Mouse (Mus musculus): ENCODE measurements around the gene Hydin. TPM values are rescaled to one million over a fixed set of nuclear protein-coding genes. Genes with fewer than 3 reads are reported as not detected.
"Not testable (repeated sequence)": the region's sequence is repeated elsewhere in the genome, so short reads cannot be mapped to it uniquely, and the experiment has no call there.

Hydin gene
- polyA plus RNA-seq, 1 experiment from 2014 or later: 0.17 TPM

DNA sequence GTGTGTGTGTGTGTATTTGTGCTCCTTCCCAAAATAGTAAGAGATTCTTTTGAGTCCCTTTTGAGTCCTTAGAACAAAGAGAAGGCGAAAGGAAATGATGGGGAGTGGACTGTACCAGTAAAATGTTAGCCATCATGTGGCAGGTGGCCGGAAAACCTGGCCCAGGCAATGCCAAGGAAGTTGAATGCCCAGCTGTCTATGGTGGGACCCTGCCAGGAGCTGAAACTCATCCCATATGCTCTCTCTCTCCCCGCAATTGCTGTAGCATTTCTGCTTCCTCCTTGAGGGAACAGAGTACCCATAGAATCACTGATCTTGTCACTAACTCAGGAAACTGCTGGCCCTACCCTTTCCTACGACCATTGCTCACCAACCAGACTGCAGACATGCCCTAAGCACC lies 271.1 kb downstream of the Hydin start:
- H3K27me3 ChIP-seq (replicated peaks): no peaks in the 10 kb centered on the region
- no peaks in the 10 kb centered on the region for H3K36me3 ChIP-seq
- ATAC-seq (ENCODE audit: insufficient read depth, low FRiP score, low read depth): no peak
- H3K9me3 ChIP-seq: no peaks in the 10 kb centered on the region
- no peak overlapping the region for H3K4me2 ChIP-seq
- 76% methylated on average over 4 of the region's 4 CpGs for WGBS
- H3K27ac ChIP-seq: no peak overlapping the region
- no peaks in the 10 kb centered on the region for H3K4me1 ChIP-seq
- H3K4me3 ChIP-seq (replicated peaks): no peak overlapping the region
- no peak overlapping the region; the same call in 1 of the 2 replicates for H3K9ac ChIP-seq

DNA sequence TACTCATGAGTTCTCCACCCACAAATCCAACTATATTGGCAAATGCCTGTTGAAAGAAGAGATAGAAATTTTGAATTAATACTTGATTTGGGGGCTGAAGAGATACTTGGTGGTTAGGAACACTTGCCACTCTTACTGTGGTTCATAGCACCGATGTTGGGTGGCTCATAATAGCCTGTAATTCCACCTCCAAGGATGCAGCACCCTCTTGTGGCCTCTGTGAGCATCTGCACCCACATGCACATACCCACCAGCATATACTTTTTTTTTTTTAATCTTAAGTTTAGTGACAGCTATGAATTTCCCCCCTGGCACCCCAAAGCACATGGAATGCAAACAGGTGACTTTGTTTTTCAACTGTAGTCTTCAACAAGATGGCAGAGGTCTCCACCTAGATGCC lies 283.6 kb downstream of the Hydin start:
- no peak for ATAC-seq (ENCODE audit: insufficient read depth, low FRiP score, low read depth)
- 82% methylated on average over 1 of the region's 1 CpGs for WGBS

DNA sequence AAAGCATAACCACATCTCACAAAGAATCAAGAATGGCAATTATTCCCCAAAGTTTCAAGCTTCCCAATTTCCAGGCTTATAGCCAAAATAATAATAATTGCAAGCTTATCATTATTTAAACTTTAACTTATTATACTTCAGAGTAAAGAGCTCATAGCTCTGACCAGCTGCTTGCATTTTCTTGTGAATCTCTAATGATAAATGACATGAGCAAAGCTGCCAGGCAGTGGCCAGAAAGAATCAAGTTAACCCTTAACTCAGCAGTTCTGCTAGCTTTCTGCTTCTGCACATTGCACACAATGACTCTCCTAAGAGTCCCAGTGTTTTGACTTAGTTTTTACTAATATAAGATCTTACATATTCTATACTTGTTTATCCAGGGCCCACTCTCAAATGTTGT lies 285.3 kb downstream of the Hydin start:
- H3K9ac ChIP-seq; H3K4me1 ChIP-seq; H3K27me3 ChIP-seq (replicated peaks); ATAC-seq (ENCODE audit: insufficient read depth, low FRiP score, low read depth); H3K4me3 ChIP-seq (replicated peaks); H3K27ac ChIP-seq; H3K9me3 ChIP-seq; H3K36me3 ChIP-seq; H3K4me2 ChIP-seq: not testable (repeated sequence)

More for the DNA sequence above, 283.6 kb downstream of the Hydin start:
- Histone ChIP-seq H3K4me1 (no peaks in the 10 kb centered on the region), H3K27me3 (replicated peaks) (no peaks in the 10 kb centered on the region), H3K9me3 (no peaks in the 10 kb centered on the region), H3K9ac (no peak overlapping the region), H3K27ac (no peak overlapping the region), H3K4me2 (no peak overlapping the region), H3K4me3 (replicated peaks) (no peak overlapping the region), H3K36me3 (no peaks in the 10 kb centered on the region)

DNA sequence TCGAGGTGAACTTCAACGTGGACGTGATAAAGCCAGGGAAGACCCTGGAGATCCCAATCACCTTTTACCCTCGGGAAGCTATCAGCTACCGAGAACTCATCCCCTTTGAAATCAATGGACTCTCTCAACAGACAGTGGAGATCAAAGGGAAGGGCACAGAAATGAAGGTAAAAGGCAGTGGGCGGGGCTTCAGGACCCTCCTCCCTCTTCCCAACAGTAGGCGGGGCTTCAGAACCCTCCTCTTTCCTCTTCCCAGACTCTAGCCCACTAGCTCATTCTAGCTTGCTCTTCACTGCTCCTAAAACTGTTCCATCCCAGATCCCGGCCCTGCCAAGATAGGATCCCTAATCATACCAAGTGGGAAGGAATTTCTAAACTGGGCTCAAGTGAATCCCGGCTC lies 325.9 kb downstream of the Hydin start:
- H3K27ac ChIP-seq: no peak overlapping the region
- no peak overlapping the region for H3K4me3 ChIP-seq (replicated peaks)
- H3K9me3 ChIP-seq: no peaks in the 10 kb centered on the region
- no peaks in the 10 kb centered on the region for H3K36me3 ChIP-seq
- H3K4me1 ChIP-seq: no peaks in the 10 kb centered on the region
- no peak overlapping the region for H3K4me2 ChIP-seq
- WGBS: 77% methylated on average over 9 of the region's 9 CpGs
- H3K9ac ChIP-seq: no peak overlapping the region
- no peaks in the 10 kb centered on the region for H3K27me3 ChIP-seq (replicated peaks)
- ATAC-seq (ENCODE audit: insufficient read depth, low FRiP score, low read depth): no peak

DNA sequence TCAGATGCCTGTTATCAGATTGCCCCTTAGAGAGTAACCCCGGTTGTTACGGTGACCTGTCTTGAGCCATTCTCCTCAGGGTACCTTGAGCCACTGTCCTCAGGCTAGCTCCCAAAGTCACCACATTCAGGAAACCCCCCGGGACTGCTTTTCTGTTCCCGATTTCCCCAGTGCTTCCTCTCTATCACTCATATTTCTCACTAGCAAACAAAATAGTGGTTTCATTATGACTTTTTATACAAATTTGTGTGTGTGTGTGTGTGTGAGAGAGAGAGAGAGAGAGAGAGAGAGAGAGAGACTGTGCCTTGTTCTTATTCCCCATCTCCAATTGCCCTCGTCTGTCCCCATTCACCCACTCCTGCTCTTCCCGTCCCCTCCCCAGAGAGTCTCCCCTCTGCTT lies 327.4 kb downstream of the Hydin start:
- H3K27ac ChIP-seq: no peak overlapping the region
- no peaks in the 10 kb centered on the region for H3K36me3 ChIP-seq
- H3K9me3 ChIP-seq: no peaks in the 10 kb centered on the region
- H3K27me3 ChIP-seq (replicated peaks): no peaks in the 10 kb centered on the region
- no peaks in the 10 kb centered on the region for H3K4me1 ChIP-seq
- H3K4me3 ChIP-seq (replicated peaks): no peak overlapping the region
- H3K9ac ChIP-seq: no peak overlapping the region
- no peak overlapping the region for H3K4me2 ChIP-seq
- ATAC-seq (ENCODE audit: insufficient read depth, low FRiP score, low read depth): no peak
- WGBS: 78% methylated on average over 6 of the region's 6 CpGs

DNA sequence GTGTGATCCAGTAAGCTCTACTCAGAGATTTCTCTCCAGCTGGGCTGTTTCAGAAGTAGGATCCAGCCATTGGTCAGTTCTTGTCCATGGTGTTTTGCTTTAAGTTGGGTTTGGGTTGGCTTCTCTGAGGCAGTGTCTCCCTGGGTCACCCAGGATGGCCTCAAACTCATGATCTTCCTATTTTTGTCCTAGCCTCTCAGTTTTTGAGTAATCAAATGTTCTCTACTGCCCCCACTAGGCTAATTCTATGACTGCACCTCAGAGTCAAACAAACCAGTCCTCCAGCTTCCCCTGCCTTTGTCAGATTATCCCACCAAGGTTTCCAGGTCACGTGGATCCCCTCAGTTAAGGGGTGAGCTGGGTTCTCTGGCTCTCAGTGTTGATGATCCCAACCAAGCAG lies 337.8 kb downstream of the Hydin start:
- 7% methylated on average over 1 of the region's 1 CpGs for WGBS
- no peak overlapping the region for H3K4me2 ChIP-seq
- H3K4me1 ChIP-seq: no peaks in the 10 kb centered on the region
- H3K36me3 ChIP-seq: no peaks in the 10 kb centered on the region
- no peak overlapping the region for H3K4me3 ChIP-seq (replicated peaks)
- no peak overlapping the region for H3K27ac ChIP-seq
- ATAC-seq (ENCODE audit: insufficient read depth, low FRiP score, low read depth): no peak
- H3K9ac ChIP-seq: no peak overlapping the region
- no peaks in the 10 kb centered on the region for H3K27me3 ChIP-seq (replicated peaks)
- H3K9me3 ChIP-seq: no peaks in the 10 kb centered on the region

DNA sequence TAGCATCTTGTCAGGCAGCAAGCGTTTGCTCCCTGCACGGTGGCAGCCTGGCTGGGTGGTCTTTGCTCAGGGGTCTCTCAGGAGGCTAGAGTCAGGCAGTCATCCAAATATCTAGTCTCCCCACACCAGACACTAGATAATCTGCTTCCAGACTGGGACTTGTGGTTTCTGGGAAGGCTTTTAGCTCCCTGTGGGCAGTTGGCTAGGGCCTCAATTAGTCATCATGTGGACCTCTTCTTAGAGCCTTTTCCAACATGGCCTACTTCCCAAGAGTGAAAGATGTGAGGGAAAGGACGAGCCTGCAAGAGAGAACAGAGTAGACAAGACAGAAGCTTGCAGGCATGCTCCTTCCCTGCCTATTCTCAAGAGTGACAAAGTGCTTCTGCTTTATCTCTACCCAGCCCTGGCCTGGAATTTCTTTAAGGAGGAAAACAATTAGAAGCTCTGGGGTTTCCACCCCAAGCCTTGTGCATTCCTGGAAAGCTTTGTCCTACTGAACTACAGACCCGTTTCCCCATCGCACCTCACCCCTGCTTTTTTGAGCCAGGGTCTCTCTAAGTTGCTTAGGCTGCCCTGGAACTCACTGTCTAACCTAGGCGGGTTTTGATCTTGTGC lies 338.7 kb downstream of the Hydin start:
- Histone ChIP-seq H3K36me3 (no peaks in the 10 kb centered on the region), H3K9ac (no peak overlapping the region), H3K27ac (no peak overlapping the region), H3K4me2 (no peak overlapping the region), H3K9me3 (no peaks in the 10 kb centered on the region), H3K4me3 (replicated peaks) (no peak overlapping the region), H3K27me3 (replicated peaks) (no peaks in the 10 kb centered on the region), H3K4me1 (no peaks in the 10 kb centered on the region)
- WGBS: 40% methylated on average over 6 of the region's 6 CpGs
- ATAC-seq (ENCODE audit: insufficient read depth, low FRiP score, low read depth): no peak

DNA sequence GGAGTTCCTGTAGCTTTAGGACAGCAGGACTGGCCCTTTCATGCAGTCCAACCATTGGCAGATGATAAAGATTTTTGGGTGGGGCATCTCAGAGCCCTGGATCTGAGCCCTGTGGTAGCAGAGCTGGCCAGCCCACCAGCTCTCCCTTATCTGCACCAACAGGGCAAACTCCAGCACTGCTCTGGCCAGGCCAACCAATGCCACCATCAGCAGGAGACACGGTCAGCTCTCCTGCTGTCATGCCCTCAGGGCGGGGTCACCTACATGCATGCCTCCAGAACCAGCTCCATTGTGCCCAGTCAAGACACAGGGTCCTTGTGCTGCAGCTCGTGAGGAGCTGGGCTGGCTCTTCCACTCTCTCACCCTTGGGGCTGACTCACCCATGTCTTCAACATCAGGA lies 349.0 kb downstream of the Hydin start:
- 66% methylated on average over 3 of the region's 3 CpGs for WGBS

DNA sequence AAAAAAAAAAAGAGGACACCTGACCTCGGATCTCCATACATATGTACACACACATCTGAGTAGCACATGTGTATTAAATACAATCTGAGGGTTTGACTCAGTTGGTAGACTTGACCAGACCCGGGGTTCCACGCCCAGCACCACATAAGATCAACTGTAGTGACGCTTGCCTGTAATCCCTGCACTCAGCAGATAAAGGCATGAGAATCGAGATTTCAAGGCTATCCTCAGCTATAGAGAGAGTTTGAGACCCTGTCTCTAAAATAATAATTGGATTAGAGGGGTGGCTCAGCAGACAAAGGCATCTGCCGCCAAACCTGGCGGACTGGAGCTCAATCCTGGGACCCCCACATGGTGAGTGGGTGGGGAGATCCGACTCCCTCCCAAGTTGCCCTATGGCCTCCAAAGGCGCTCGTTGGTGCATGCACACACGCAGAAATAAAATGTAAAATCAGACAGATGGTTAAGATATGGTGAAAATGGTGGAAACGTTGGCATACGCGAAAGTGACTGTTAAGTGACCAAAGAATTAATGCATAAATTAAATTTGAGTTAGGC lies 351.1 kb downstream of the Hydin start:
- peaks cover 7% of the 10 kb centered on the region; the same call in 1 of the 2 replicates for H3K27me3 ChIP-seq (replicated peaks)
- no peaks in the 10 kb centered on the region for H3K9me3 ChIP-seq
- no peak overlapping the region for H3K27ac ChIP-seq
- 22% methylated on average over 14 of the region's 14 CpGs for WGBS
- peak overlapping the region; percentile 74 for H3K4me2 ChIP-seq
- ATAC-seq (ENCODE audit: insufficient read depth, low FRiP score, low read depth): no peak
- H3K9ac ChIP-seq: peak overlapping the region; percentile 64; the same call in 1 of the 2 replicates
- peaks cover 14% of the 10 kb centered on the region; the same call in 1 of the 2 replicates for H3K4me1 ChIP-seq
- no peaks in the 10 kb centered on the region for H3K36me3 ChIP-seq
- peak overlapping the region; percentile 90 for H3K4me3 ChIP-seq (replicated peaks)

More for the DNA sequence above, 349.0 kb downstream of the Hydin start:
- Histone ChIP-seq H3K4me2 (no peak overlapping the region), H3K4me1 (peaks cover 14% of the 10 kb centered on the region; the same call in 1 of the 2 replicates), H3K9me3 (no peaks in the 10 kb centered on the region), H3K4me3 (replicated peaks) (no peak overlapping the region), H3K9ac (no peak overlapping the region), H3K36me3 (no peaks in the 10 kb centered on the region), H3K27ac (no peak overlapping the region), H3K27me3 (replicated peaks) (peaks cover 7% of the 10 kb centered on the region; the same call in 1 of the 2 replicates)
- ATAC-seq (ENCODE audit: insufficient read depth, low FRiP score, low read depth): no peak

DNA sequence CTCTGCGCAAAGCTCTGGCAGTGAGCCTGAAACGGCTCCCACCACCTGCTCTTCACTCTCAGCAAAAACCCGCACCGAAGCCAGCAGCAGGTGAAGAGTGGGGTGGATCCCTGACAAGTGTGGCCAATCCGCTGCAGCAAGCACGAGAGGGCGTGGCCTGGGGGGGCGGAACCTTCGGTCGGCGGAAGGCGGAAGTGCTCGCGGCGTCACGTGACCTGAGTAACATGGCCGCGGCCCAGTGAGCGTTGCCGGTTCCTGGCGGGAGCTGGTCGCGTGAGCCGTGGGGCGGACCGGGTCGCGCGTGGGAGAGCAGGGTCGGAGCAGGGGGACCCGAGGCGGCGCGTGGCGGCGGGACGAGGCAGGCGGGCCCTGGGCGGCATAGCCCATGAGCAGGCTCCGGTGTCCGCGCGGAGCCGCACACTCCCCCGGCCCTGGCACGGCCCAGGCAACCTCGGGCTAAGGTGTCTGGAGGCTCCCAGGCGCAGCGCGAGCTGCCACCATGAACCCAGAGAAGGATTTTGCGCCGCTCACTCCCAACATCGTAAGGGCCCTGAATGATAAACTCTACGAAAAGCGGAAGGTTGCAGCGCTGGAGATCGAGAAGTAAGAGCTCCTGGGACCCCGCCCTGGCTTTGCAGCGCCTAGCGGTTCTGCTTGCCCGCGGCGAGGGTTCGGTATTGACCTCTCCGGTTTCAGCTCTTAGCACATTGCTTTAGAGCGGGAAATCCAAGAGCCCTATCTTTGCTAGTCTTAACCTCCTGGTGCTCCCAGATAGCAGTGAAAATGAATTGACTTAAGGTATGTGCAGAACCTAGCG lies 351.8 kb downstream of the Hydin start, which contains the start of gene Vac14:
Gene Vac14 (plus strand): TSS at position 195 of the 817 bp plus-strand sequence.
- no peaks in the 10 kb centered on the region for H3K9me3 ChIP-seq
- no peak within 1 kb of the TSS for H3K27ac ChIP-seq
- peaks cover 14% of the 10 kb centered on the region; the same call in 1 of the 2 replicates for H3K4me1 ChIP-seq
- peak within 1 kb of the TSS; percentile 74 for H3K4me2 ChIP-seq
- under 1% methylated on average over 66 of the region's 67 CpGs for WGBS
- no peaks in the 10 kb centered on the region for H3K36me3 ChIP-seq
- H3K9ac ChIP-seq: peak within 1 kb of the TSS; percentile 64
- ATAC-seq (ENCODE audit: insufficient read depth, low FRiP score, low read depth): peak; percentile 96
- peaks cover 7% of the 10 kb centered on the region; the same call in 1 of the 2 replicates for H3K27me3 ChIP-seq (replicated peaks)
- H3K4me3 ChIP-seq (replicated peaks): peak within 1 kb of the TSS; percentile 90

DNA sequence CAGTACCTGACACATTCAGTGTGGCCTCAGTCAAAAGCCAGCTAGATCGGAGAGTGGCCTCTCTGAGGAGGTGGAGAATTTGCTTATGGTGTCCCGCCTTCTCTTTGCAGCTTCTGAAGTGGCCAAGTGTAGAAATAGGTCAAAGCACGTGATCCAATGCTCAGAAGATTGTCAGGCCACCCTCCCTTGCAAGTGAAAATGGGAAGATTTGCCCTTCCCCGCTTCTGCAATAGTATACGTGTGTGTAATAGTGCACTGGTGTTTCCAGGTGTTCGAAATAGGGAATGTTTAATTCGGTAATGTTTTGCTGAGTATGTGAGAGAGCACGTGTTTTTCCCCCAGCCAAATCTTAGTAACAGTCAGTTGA lies 352.4 kb downstream of the Hydin start:
- no peaks in the 10 kb centered on the region for H3K36me3 ChIP-seq
- peak overlapping the region; percentile 90 for H3K4me3 ChIP-seq (replicated peaks)
- no peaks in the 10 kb centered on the region for H3K9me3 ChIP-seq
- H3K4me2 ChIP-seq: peak overlapping the region; percentile 74
- H3K9ac ChIP-seq: peak overlapping the region; percentile 64; the same call in 1 of the 2 replicates
- no peak overlapping the region for H3K27ac ChIP-seq
- no peak for ATAC-seq (ENCODE audit: insufficient read depth, low FRiP score, low read depth)
- peaks cover 7% of the 10 kb centered on the region; the same call in 1 of the 2 replicates for H3K27me3 ChIP-seq (replicated peaks)
- peaks cover 14% of the 10 kb centered on the region; the same call in 1 of the 2 replicates for H3K4me1 ChIP-seq
- 24% methylated on average over 8 of the region's 8 CpGs for WGBS

DNA sequence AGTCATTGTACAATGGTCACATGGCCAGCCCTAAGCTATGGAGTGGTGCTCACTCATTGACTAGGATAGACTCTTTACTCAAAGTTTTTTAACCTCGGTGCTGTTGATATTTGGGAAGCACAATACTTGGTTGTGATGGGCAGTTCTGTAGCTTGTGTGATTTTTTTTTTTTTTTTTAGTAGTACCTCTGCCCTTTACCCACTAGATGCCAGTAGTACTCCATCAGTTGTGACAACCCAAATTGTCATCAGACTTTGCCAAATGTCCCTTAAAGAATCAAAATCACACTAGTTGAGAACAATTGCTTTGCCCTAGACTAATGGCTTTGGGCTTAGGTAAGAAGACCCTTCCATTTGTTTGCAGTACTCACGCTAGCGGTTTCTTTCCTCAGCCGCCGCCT lies 353.1 kb downstream of the Hydin start:
- H3K27ac ChIP-seq: no peak overlapping the region
- no peak overlapping the region for H3K4me3 ChIP-seq (replicated peaks)
- peaks cover 7% of the 10 kb centered on the region; the same call in 1 of the 2 replicates for H3K27me3 ChIP-seq (replicated peaks)
- no peaks in the 10 kb centered on the region for H3K36me3 ChIP-seq
- ATAC-seq (ENCODE audit: insufficient read depth, low FRiP score, low read depth): no peak
- H3K9ac ChIP-seq: no peak overlapping the region
- H3K4me1 ChIP-seq: peaks cover 14% of the 10 kb centered on the region; the same call in 1 of the 2 replicates
- 83% methylated on average over 5 of the region's 5 CpGs for WGBS
- no peaks in the 10 kb centered on the region for H3K9me3 ChIP-seq
- peak overlapping the region; percentile 74 for H3K4me2 ChIP-seq
